14 mouse cellular contexts compared by ENCODE assay signal in the genomic region with DNA sequence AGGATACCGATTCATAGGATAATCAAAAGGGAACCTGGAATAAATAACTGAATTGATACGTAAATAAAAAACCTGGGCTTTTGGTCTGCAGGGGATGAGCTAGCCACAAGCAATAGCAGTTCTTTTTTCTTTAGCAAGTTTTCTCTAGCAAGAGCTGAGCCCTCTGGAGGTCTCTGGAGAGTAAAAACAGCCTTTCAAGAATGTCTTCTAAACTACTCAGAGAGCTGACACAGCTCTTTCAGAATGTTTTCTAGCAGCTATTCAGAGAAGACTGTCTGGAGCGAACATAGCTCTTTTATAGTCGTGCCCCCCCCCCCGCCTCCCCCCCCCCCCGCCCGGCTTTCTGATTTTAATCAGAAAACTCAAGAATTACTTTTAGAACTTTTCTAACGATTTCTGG. TPM values are rescaled to one million over a fixed set of nuclear protein-coding genes. Genes with fewer than 3 reads are reported as not detected.
"Had no signal": no experiment of that assay in that cellular context is flagged by ENCODE, and none has a peak within 500 bp of the region (broad histone marks: within the 10 kb centered on the region; RNA-seq: fewer than 3 reads in every experiment).

No protein-coding gene starts in this region.

- H3K4me1 ChIP-seq: liver, embryonic 13.5 days; stomach, embryonic 15.5 days had no signal

- H3K27me3 ChIP-seq: liver, embryonic 13.5 days; stomach, embryonic 15.5 days had no signal

- H3K27ac ChIP-seq: layer of hippocampus, adult 2 months; liver, embryonic 13.5 days; stomach, embryonic 15.5 days had no signal

- H3K9me3 ChIP-seq: liver, embryonic 13.5 days; stomach, embryonic 15.5 days had no signal

- ATAC-seq: intestine, postnatal 0 days; liver, postnatal 0 days; midbrain, embryonic 16.5 days had no signal

- H3K4me2 ChIP-seq: liver, embryonic 13.5 days; stomach, embryonic 15.5 days had no signal

- DNase-seq: kidney, adult 8-10 months; kidney, postnatal 10 days; kidney, postnatal 4 days; liver; liver, embryonic 13.5 days; liver, postnatal 0 days; lung, postnatal 36 days; right cerebral cortex, postnatal 14 days; thymus, adult 2 months; thymus, postnatal 25 days had no signal

- H3K9ac ChIP-seq: liver, embryonic 13.5 days; liver, postnatal 0 days; stomach, embryonic 15.5 days had no signal

- H3K4me3 ChIP-seq: layer of hippocampus, adult 2 months; liver, embryonic 13.5 days; stomach, embryonic 15.5 days had no signal

RNA-seq across cellular contexts. Expression of gene Pjvk, which starts 11.1 kb away (rescaled TPM):
- polyA plus RNA-seq: liver, embryonic 13.5 days; liver, postnatal 0 days; thymus, adult 2 months had no signal
